Mouse (Mus musculus): ENCODE measurements around the gene Fam69a.

DNA sequence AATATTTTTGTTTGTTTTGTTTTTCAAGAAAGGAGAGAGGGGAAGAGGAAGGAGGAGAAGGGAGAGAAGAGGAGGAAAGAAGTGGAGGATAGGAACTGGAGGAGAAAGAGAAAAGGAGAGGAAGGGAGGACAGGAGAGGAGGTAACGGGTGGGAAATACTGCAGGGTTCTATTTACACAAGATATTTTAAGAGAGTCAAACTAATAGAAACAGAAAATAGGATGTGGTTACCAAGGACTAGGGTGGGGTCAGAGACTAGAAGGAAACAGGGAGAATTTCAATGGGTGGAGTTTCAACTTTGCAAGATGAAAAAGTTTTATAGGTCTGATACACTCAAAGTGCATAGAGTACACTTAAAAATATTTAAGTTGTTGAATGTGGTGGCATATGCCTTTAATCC lies 7.0 kb downstream of the Fam69a start:
- TF ChIP-seq CTCF (IDR thresholded peaks at IDR 0.05; ENCODE audit: extremely low read depth, insufficient read length, insufficient replicate concordance, low read depth, low read length) (no peak), POLR2A (IDR thresholded peaks at IDR 0.05; ENCODE audit: low read depth, low read length) (no peak)

Measured in small intestine, adult 2 months (tissue).